Mouse (Mus musculus) adrenal gland, postnatal 4 days (tissue): ENCODE measurements at regions not wholly inside any gene's neighbourhood (a gene's known extent, or its start where the extent isn't known, plus 50 kb on each side); places are given as distances from the start of the nearest gene placed in this dataset.

ENCODE experiments used
- DNase-seq, 2 experiments: peaks; one replicate each; pipeline ENCODE4 v3.0.0; 2021 to 2022; ENCODE audit warnings: low spot score in 2 of 2, mixed read lengths in 2 of 2

- no peak for DNase-seq
Measured at GRCm38 (mm10) chr6:140368354-140369069, 55.3 kb upstream of the Plekha5 start.

GRCm38 (mm10) chr6:140367303-140367702, 56.6 kb upstream of the Plekha5 start:
- DNase-seq: no peak

GRCm38 (mm10) chr6:140366791-140367190, 57.1 kb upstream of the Plekha5 start:
- DNase-seq: no peak

- no peak for DNase-seq
Measured at GRCm38 (mm10) chr6:140360996-140361395, 62.9 kb upstream of the Plekha5 start.

- DNase-seq: no peak
Measured at GRCm38 (mm10) chr6:140357901-140358300, 66.0 kb upstream of the Plekha5 start.

GRCm38 (mm10) chr6:140357300-140357699, 66.6 kb upstream of the Plekha5 start:
- DNase-seq: no peak

GRCm38 (mm10) chr6:140354082-140354481, 69.8 kb upstream of the Plekha5 start:
- no peak for DNase-seq

GRCm38 (mm10) chr6:140353610-140354009, 70.2 kb upstream of the Plekha5 start:
- DNase-seq: no peak

- DNase-seq: no peak
Measured at GRCm38 (mm10) chr6:140351365-140352095, 72.3 kb upstream of the Plekha5 start.

- DNase-seq: no peak
Measured at GRCm38 (mm10) chr6:140348578-140348977, 75.3 kb upstream of the Plekha5 start.

- no peak for DNase-seq
Measured at GRCm38 (mm10) chr6:140346929-140347328, 76.9 kb upstream of the Plekha5 start.

GRCm38 (mm10) chr6:140343638-140344037, 80.2 kb upstream of the Plekha5 start:
- DNase-seq: no peak

- no peak for DNase-seq
Measured at GRCm38 (mm10) chr6:140342881-140343280, 81.0 kb upstream of the Plekha5 start.

GRCm38 (mm10) chr6:140339731-140340130, 84.1 kb upstream of the Plekha5 start:
- DNase-seq: no peak

GRCm38 (mm10) chr6:140337897-140338749, 85.7 kb upstream of the Plekha5 start:
- no peak for DNase-seq

- DNase-seq: no peak
Measured at GRCm38 (mm10) chr6:140337083-140337491, 86.8 kb upstream of the Plekha5 start.

- no peak for DNase-seq
Measured at GRCm38 (mm10) chr6:140336414-140336941, 87.4 kb upstream of the Plekha5 start.

- DNase-seq: no peak
Measured at GRCm38 (mm10) chr6:140333397-140333796, 90.5 kb upstream of the Plekha5 start.

- DNase-seq: no peak
Measured at GRCm38 (mm10) chr6:140308641-140309040, 115.2 kb upstream of the Plekha5 start.

GRCm38 (mm10) chr6:140306811-140307558, 116.9 kb upstream of the Plekha5 start:
- no peak for DNase-seq

- DNase-seq: no peak
Measured at GRCm38 (mm10) chr6:140304105-140304504, 119.7 kb upstream of the Plekha5 start.
